Mouse (Mus musculus) lung, adult 2 months (tissue): ENCODE data around the gene Slc35f4. TPM values are rescaled to one million over a fixed set of nuclear protein-coding genes. Genes with fewer than 3 reads are reported as not detected.

Source experiments
- DNase-seq: peaks from one replicate; pipeline ENCODE4 v3.0.0; 2022
- H3K4me1 ChIP-seq: fragments of 200-500 bp; 2 replicates; pipeline ENCODE4 v1.6.1; 2011; ENCODE audit warnings: low read length; ENCODE audit not compliant: control insufficient read depth, insufficient read depth
- H3K4me3 ChIP-seq: fragments of 200-500 bp; replicated peaks from 2 replicates; pipeline ENCODE3; 2011; ENCODE audit warnings: low read depth, mild to moderate bottlenecking, control low read depth, low read length; ENCODE audit errors: extremely low read depth
- CTCF ChIP-seq: fragments of 200-500 bp; IDR thresholded peaks from 2 replicates; pipeline ENCODE4 v1.5.1; 2011; ENCODE audit warnings: mild to moderate bottlenecking, low read length, control low read depth; ENCODE audit not compliant: insufficient read depth
- POLR2A ChIP-seq: fragments of 200-500 bp; IDR thresholded peaks from 2 replicates; pipeline ENCODE4 v1.6.1; 2011; ENCODE audit warnings: low read depth, mild to moderate bottlenecking, control low read depth, low read length, borderline replicate concordance; ENCODE audit errors: extremely low read depth
- WGBS: fragments of 180-500 bp; shearing (Covaris S2); methylation state at CpG from one replicate; pipeline ENCODE4 v1.1.7; 2018; 5-methylcytosine and 5-hydroxymethylcytosine counted together
- polyA plus RNA-seq: library from polyadenylated mRNA; depleted of rRNA; stranded (reverse); fragments of >200 nt; gene quantifications from 2 replicates; pipeline ENCODE4 v1.2.3, GENCODE M21; 2012

Slc35f4 gene
- polyA plus RNA-seq, 1 experiment = not detected

GRCm38 (mm10) chr14:49311091-49311492 lies 214.8 kb downstream of the Slc35f4 start:
- no peak for TF ChIP-seq POLR2A
- no peak for TF ChIP-seq CTCF
- WGBS = 50% methylated on average over 5 of the region's 5 CpGs
- no peak overlapping the region for H3K4me3 ChIP-seq
- no peak for DNase-seq
- H3K4me1 ChIP-seq = no peaks in the 10 kb centered on the region

GRCm38 (mm10) chr14:49309670-49310069 lies 216.2 kb downstream of the Slc35f4 start:
- Histone ChIP-seq H3K4me1 (no peaks in the 10 kb centered on the region), H3K4me3 (no peak overlapping the region)
- TF ChIP-seq CTCF (no peak), POLR2A (no peak)
- no peak for DNase-seq
- 61% methylated on average over 2 of the region's 2 CpGs for WGBS

GRCm38 (mm10) chr14:49308591-49308990 lies 217.3 kb downstream of the Slc35f4 start:
- no peak for TF ChIP-seq POLR2A
- no peak for TF ChIP-seq CTCF
- Histone ChIP-seq H3K4me3 (no peak overlapping the region), H3K4me1 (no peaks in the 10 kb centered on the region)
- no peak for DNase-seq
- WGBS = 39% methylated on average over 1 of the region's 1 CpGs

GRCm38 (mm10) chr14:49307842-49308241 lies 218.0 kb downstream of the Slc35f4 start:
- Histone ChIP-seq H3K4me3 (no peak overlapping the region), H3K4me1 (no peaks in the 10 kb centered on the region)
- 50% methylated on average over 3 of the region's 3 CpGs for WGBS
- DNase-seq = no peak
- no peak for TF ChIP-seq POLR2A
- no peak for TF ChIP-seq CTCF

GRCm38 (mm10) chr14:49305534-49306409 lies 220.1 kb downstream of the Slc35f4 start:
- DNase-seq = no peak
- TF ChIP-seq CTCF (no peak), POLR2A (no peak)
- WGBS = 93% methylated on average over 9 of the region's 9 CpGs
- H3K4me3 ChIP-seq = no peak overlapping the region
- H3K4me1 ChIP-seq = no peaks in the 10 kb centered on the region

DNA sequence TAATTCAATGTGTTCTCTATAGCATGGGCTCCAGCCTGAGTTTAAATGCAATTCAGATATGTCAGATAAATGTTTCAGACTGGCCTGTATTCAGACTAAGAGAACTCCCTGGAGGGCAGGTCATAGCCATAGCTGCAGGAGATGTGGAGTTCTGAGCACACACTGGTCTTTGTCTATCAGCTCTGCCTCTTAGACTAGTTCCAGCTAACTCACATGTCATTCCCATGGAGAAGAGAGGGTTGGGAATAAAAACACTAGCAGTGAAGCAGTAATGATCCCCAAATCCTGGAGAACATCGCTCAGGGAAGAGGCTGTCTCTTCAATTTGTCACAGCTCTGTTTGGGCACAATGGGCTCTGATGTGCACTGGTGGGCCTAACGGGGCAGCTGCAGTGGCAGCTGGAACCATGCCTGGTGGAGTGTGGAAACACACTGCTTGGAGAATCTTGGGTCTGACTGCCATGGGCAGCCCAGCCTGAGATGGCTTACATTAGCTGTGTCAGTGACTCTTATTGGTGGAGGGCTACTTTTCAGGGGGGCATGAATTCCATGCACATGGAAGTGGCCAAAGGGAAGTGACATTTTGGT lies 223.5 kb downstream of the Slc35f4 start:
- DNase-seq = no peak
- no peak for TF ChIP-seq CTCF
- no peak for TF ChIP-seq POLR2A
- Histone ChIP-seq H3K4me1 (no peaks in the 10 kb centered on the region), H3K4me3 (no peak overlapping the region)
- 70% methylated on average over 2 of the region's 2 CpGs for WGBS

- Histone ChIP-seq H3K4me3 (no peak overlapping the region), H3K4me1 (no peaks in the 10 kb centered on the region)
- TF ChIP-seq CTCF (no peak), POLR2A (no peak)
- 45% methylated on average over 8 of the region's 8 CpGs for WGBS
- no peak for DNase-seq
Measured at GRCm38 (mm10) chr14:49300981-49301619, 224.7 kb downstream of the Slc35f4 start.

DNA sequence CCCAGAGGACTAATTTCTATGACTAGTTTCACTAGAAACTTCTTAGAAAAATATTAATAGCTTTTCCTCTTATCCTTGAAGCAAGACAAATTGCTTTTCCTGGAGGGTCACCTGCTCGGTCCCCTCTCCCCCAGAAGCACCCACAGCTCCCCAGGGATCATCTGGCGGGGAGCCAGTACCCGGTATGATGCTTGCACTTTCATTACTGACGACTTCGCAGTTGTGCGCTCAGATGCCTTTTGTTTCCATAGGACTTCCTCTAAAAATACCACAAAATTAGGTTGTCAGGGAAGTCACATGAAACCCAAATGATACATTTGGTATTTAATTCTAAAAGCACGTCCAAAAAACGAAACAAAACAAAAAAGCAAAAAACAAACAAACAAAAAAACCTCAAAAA lies 225.5 kb downstream of the Slc35f4 start:
- no peak for TF ChIP-seq POLR2A
- no peak for TF ChIP-seq CTCF
- H3K4me1 ChIP-seq = no peaks in the 10 kb centered on the region
- no peak for DNase-seq
- 41% methylated on average over 8 of the region's 8 CpGs for WGBS
- H3K4me3 ChIP-seq = no peak overlapping the region

DNA sequence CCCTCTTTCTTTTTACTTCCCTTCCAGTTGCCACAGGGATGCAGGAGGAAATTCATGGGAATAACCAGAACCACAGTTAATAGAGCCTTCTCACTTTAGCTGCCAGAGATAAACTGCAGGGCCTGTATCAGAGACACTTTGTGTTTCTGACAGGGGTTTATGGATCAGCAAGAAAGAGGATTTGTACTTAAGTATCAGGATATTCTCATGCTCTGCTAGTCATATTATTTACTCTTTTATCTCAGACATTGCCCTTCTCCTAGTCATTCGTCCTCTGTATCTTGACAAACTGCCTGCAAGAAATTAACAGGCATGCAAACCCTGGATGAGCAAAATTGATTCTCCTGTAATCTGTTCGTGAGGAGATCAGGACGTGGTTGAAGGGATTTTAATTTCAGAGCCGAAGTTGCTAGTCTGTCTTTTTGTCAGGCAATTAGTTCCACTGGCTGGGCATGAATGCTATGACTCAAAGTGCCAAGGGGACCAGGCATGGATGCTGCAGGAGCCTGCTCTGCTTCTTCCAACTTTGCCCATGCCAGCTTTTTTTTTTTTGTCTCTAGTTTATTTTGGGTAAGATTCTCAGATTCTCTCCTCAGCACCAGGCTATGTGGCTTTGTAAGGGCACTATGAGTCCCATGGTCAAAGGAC lies 231.9 kb downstream of the Slc35f4 start:
- DNase-seq = no peak
- TF ChIP-seq POLR2A (no peak), CTCF (no peak)
- no peak overlapping the region for H3K4me3 ChIP-seq
- WGBS = 47% methylated on average over 4 of the region's 4 CpGs
- H3K4me1 ChIP-seq = no peaks in the 10 kb centered on the region
